Mouse (Mus musculus): ENCODE measurements around the gene March10.

Gene March10

DNA sequence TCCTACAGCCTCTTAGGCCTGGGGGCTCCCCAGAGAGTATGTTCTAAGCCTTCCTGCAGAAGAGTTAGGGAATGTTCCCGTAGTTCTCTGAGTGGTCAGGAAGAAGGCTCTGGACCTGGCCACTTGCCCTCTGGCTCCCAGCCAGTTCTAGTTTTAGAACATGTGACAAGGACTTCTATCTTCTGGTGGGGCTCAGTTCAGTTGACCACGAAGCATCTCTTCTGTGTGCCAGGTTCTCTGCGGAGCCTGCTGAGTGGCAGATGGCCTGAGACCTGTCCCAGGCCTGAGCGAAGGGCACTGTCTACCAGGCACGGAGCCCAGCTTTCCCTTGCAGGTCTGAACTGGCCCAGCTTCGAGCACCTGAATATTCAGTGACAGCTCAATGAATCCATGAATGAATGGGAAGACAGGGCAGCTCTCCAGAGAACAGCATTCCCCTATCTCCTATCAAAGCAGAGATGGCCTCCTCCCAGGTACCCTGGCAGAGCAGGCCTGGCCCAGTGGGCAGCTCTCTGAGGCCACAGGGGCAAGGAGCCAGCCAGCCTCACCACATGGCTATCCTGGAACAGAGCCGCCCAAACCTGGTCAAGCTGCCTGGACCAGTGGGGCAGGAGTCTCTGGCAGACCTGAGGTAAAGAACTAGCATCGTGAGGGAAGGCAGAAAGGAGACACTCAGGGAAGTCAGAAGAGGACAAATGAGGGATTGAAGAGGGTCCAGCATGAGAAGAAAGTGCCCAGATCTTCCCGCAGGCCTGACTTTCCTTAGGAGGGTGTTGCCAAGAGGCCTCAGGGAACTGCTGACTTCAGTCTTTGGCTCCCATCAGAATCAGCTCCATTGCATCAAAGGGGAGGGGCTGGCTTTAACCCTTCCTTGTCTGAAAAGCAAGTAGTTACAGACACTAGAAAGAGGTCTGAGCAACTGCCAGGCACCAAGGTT lies 103.3 kb downstream of the March10 start:
- DNase-seq (ENCODE audit: low read depth, low spot score), result no peak

DNA sequence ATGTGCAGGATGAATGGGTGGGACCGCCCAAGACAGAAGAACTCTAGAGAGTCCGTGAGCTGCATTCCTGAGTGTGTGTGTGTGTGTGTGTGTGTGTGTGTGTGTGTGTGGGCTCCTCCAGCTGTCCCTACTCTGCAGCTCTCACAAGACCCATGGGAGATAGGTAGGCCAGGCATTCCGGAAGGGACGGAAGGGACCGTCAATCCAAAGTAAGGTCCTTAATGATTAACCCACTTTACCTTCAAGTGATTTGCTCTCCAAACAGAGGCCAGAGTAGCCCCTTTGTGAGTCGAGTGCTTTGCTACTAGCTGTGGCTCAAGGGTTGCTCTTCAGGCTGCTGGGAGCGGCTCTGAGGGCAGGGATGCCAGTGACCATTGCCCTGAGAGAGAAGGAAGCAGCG lies 104.4 kb downstream of the March10 start:
- no peak for DNase-seq (ENCODE audit: low read depth, low spot score)

DNA sequence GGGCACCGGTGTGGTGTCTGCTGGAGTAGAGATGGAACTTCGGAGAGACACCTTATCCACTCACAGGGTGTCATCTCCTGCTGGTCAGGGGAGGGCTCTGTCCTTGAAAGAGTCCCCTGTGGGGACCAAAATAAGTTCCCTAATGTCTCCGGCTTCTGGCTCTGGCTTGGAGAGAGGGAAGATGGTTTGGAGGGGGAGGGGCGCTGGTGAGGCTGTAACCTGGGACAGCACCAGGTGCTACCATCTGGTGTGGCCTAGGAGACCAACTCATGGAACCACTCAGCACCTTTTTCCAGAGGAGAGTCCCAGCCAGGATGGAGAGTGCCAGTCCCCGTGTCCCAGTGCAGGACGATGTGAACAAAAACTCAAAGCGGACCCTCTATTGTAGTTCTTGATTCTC lies 105.9 kb downstream of the March10 start:
- DNase-seq (ENCODE audit: low read depth, low spot score), result no peak

DNA sequence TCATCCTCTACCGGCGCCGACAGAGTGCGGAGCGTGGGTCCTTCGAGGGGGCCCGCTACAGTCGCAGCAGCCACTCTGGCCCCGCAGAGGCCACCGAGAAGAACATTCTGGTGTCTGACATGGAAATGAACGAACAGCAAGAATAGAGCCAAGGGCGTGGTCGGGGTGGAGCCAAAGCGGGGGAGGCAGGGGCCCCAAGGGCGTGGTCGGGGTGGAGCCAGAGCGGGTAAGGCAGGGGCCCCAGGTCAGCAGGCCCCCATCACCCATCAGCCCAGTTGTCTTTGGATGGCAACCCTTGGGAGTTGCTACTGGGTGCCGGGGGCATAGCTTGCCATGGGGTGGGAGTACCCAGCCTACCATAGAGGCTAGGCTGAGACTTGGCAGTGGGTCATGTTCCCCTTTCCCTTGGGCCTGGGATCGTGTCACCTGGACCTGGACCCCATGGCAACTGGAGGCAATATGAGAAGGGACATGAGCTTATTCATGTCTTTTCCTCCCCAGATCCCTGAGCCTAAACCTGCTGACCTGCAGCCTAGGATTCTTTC lies 106.7 kb downstream of the March10 start:
- no peak for DNase-seq (ENCODE audit: low read depth, low spot score)

DNA sequence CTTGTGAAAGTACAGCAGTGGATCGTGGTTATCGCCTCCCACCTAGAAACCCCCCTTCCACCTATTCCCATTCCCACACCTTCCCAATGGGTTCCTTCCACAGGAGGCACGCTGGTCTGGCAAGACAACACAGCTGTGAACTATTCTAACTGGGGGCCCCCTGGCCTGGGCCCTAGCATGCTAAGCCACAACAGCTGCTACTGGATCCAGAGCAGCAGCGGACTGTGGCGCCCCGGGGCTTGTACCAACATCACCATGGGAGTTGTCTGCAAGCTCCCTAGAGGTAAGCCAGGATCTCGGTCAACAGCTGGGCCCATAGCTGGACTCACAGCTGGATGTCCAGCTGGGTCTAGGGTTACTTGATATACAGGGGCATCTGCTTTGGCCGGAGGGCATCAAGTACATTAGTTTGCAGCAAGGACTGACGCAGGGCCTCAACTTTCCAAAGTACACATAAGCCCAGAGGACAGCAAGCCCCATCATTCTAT lies 108.0 kb downstream of the March10 start:
- no peak for DNase-seq (ENCODE audit: low read depth, low spot score)

DNA sequence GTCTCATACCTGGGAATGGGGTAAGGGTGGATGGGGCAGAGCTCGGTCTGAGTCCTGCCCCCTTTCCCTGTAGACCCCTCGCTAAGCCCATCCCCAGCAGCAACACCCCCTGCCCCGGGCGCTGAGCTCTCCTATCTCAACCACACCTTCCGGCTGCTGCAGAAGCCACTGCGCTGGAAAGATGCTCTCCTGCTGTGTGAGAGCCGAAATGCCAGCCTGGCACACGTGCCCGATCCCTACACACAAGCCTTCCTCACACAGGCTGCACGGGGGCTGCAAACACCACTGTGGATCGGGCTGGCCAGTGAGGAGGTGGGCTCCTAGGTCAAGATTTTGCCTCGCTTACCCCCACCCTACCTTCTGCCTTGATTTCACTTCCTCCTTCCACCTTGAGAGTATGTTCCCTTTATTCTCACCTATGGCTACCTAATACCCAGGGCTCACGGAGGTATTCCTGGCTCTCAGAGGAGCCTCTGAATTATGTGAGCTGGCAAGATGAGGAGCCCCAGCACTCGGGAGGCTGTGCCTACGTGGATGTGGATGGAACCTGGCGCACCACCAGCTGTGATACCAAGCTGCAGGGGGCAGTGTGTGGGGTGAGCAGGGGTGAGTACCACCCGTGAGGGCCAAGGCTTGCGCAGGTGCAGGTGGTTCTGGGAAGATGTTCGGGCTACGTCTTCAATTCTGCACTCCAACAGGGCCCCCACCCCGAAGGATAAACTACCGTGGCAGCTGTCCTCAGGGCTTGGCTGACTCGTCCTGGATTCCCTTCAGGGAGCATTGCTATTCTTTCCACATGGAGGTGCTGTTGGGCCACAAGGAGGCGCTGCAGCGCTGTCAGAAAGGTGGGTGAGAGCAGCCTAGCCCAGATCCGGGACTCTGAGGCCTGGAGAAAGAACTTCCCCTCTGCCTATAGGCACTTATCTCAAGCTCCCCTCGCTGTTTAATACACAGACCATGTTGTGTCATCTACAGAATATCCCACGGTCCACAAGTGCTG lies 109.1 kb downstream of the March10 start:
- peak; percentile 77 for DNase-seq (ENCODE audit: low read depth, low spot score)

DNA sequence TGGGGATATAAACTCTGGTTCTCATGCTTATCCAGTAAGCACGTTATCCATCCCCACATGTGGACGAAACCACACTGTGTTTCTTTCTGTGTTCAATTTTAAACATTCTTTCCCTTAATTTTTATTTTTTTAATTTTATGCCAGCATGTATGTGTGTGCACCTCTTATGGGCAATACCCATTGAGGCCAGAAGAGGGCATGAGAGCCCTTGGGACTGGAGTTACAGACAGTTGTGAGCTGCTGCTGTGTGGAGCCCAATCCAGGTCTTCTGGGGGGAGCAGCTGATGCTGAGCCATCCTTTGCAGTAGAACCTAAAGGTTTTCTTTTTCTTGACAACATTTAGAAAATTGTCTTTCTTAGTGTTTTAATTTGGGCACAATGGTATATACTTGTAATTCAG lies 111.3 kb downstream of the March10 start:
- DNase-seq (ENCODE audit: low read depth, low spot score), result no peak

DNA sequence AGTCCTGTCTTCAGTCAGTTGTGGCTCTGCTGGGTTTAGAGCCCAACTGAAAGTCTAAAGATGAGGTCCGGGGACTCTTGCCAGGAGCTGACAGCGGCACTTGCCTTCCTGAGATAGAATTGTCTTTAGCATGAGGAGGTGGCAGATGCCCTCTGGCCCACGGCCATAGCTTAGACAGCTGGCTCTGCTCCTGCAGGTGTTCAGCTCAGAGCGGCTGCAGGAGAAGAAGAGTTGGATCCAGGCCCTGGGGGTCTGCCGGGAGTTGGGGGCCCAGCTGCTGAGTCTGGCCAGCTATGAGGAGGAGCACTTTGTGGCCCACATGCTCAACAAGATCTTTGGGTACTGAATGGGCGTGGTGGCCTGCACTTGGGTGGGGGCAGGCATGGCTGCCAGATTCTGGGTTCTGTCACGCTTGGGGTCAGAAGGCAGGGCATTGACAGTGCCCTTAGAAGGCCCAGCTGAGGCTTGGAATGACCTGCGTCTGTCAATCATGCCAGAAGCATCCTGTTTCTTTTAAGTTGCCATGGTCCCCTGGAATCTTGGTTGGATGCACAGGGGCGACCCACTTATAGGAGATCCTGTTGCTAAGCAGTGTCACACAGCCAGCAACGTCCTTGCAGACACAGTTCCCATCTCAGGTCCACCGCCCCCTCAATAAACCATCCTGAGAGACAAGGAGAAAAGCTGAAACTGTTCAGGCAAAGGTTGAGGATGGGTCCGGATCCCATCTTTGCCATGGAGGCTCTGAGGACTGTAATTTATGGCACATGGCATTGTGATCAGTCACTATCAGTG lies 117.7 kb downstream of the March10 start:
- DNase-seq (ENCODE audit: low read depth, low spot score), result no peak

DNA sequence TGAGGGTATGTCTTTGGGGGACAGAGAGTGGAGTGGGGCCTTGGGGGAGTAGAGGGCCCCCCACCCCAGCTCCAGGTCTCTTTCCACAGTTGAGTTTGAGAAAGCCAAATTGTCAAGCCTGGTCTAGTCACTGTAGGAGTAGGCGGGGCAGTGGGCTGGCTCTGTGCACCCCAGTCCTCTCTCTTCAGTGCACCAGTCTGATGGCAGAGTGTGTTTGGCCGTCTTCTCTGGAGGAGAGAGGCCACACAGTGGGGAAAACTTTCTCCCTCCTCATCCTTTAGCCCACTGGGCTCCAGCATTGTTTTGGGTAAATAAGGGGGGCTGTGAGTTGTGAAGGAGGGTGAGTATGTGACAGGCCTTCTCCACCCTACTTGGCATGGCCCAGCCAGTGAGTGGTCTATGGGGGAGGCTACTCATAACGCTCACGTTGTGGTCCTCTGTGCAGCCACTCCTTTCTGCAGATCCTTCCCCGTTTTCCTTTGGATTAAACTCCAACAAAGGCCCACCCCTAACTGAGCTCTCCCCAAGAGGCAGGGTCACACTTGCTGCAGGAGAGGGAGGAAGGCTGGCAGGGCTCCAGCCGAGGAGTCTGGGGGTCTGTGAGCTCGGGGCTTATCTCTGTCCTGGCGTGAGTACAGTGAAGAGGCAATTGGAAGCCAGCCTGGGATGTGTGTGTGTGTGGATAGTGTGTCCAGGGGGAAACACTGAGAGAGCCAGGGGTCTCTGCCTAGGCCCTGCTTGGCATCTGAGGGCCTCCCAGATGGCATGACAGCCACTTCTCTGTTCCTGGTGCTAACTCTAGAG lies 122.5 kb downstream of the March10 start:
- no peak for DNase-seq (ENCODE audit: low read depth, low spot score)

DNA sequence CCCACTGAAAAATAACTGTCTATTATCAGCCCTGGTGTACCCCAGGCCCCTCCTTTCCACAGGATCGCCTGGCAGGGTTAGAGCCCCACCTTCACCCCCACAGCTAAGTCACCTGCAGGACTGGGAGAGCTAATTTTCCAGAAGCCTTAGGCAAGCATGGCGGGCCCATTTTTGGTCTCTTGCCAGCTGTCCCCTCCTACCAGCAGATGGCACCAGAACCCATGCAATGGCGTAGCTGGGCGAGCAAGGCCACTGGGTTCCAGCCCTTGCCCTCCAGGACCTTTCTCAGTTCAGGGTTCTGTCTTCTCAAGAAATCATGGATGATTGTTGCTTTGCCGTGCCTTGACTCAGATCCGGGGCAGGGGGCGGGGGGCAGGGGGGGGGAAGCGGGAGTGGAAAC lies 124.1 kb downstream of the March10 start:
- DNase-seq (ENCODE audit: low read depth, low spot score), result no peak

DNA sequence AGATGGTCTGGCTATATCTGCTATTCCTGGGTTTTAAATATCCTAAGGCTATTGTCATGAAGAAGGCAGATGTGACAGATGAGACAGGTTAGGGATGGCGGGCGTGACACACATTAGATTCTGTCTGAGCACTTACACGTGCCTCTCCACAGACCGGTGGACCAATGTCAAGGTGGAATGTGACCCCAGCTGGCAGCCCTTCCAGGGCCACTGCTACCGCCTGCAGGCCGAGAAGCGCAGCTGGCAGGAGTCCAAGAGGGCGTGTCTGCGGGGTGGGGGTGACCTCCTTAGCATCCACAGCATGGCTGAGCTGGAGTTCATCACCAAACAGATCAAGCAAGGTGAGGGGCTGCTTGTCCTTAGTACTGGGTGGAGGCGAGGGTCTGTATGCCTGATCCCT lies 124.8 kb downstream of the March10 start:
- DNase-seq (ENCODE audit: low read depth, low spot score), result no peak

DNA sequence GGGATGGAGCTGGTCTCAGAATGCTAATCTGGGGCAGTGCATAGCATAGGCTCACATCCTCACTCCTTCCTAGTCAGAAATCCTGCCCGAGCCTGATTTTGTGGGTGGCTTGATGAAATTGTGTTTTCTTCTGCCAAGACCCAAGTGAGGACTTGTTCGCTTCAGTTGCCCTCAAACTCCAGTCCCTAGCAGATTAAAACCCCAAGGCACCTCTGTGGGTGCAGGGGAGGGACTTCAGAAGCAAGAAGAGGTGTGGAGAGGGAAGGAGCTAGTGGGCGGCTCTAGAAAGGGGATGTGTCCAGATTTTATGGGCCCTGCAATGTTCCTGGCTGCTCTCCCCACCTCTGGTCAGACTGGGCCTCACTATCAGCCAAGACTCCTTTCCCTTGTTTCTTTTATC lies 125.4 kb downstream of the March10 start:
- no peak for DNase-seq (ENCODE audit: low read depth, low spot score)

DNA sequence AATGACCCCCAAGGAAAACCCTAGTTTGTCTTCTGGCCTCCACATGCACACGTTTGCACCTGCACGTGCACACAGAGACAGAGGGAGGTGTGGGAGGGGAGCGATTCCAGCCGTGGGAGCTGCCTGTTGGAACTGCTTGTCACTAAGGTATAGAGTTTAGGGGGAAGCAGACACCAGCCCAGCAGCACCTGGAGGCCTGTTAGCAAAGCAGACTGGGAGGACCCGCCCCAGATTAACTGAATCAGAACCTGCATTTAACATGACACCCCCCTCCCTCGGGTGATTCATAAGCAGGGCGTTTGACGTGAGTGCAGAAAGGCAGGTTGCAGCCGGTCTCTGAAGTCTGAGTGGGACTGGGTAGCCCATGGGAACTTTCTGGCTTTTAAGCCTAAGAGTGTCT lies 126.6 kb downstream of the March10 start:
- DNase-seq (ENCODE audit: low read depth, low spot score), result no peak

DNA sequence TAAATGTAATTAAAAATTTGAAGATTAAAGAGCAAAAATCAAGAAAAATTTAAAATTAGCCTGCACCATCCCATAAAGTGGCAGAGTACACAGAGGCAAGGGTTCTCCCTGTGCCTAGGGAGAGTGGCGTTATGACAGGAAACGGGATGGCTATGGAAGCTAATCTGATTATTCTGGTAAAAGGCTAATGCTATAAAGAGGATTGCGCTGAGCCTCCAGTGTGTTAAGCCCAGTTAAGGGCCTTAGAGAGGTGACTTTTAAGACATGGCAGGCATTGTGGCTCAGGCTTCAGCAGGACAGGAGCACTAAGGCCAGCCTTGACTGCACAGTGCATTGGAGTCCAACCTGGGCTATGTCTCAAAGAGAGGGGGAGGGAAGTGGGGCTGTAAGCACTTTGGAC lies 129.4 kb downstream of the March10 start:
- DNase-seq (ENCODE audit: low read depth, low spot score), result no peak

DNA sequence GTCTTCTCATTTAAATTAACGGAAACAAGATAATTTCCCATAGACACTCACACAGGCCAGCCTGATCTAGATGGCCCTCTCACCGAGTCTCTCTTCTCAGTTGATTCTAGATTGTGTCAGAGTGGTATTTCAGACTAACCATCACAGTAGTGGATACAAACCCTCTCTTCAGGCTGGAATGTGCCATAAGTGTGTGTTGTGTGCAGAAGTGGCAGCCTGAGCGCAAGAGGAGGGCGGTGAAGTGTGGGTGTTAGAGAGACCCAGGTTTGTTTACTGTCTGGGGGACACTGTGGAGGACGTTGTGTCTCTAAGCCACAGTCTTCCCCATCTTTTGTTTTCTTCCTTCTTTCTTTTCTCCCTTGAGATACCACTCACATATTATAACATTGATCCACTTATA lies 133.0 kb downstream of the March10 start:
- DNase-seq (ENCODE audit: low read depth, low spot score), result no peak

DNA sequence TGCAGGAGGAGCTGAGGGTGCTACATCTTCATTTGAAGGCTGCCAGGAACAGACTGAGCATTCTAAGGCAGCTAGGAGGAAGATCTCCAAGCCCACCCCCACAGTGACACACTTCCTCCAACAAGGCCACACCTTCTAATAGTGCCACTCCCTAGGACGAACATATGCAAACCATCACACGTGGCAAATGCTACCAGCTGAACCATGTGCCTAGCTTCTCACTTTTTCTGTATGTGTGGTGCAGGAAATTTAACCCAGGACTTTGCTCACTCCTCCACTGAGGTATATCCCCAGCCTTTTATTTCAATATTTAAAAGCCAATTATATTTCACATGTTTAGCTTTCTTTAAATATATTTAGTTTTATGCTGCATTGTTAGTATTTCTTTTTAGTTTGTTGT lies 135.4 kb downstream of the March10 start:
- DNase-seq (ENCODE audit: low read depth, low spot score), result no peak

DNA sequence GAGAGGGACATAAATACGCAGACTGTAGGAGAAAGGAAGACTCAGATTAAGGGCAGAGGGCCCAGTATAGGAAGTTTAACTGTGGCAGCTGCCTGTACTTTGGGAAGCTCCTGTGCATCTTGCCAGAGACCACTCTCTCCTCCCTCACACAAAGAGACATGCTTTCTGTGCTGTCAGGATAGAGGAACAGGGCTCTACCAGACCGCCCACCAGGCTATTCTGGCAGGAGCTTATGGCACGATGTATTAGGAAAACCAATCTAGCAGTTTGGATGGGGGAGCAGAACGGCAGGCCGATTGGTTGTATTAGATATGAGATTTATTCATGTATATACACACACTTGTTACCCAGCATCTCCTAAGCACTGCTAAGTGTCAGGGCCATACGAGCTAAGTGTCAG lies 138.8 kb downstream of the March10 start:
- no peak for DNase-seq (ENCODE audit: low read depth, low spot score)

DNA sequence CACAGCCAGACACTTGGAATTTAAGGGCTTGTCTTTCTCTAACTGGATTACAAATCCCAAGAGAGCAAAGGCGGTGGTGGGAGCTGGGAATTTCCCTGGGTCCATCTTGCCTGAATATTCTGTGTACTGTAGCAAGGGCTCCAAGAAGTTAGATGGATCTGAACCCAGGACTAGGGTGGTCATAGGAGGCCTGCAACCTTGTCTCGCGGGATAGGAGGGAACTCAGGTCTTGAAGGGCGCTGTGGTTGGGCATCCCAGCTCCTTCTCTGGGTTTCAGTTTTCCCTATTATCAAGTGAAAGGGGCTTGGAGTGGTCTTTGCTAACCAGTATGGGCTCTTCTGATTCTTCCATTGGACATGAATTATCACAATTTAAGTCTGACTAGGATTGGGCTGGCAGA lies 140.4 kb downstream of the March10 start:
- no peak for DNase-seq (ENCODE audit: low read depth, low spot score)

DNA sequence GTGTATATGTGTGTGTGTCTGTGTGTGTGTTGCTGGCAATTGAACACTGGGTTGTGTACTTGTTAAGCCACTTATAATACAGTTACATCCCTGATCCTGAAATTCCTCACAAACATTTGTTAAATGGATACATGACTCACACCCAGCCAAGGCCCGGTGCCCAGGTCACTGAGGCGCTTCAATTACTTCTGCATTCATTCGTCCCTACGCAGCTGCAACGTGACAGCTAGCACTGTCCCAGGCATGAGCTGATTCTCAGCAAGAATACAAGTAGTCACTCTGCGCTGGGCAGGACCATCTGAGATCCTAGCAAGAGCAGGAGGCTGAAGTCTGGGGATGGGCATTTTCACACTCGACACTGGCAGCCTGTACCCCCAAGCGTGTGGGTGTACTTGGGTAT lies 141.2 kb downstream of the March10 start:
- DNase-seq (ENCODE audit: low read depth, low spot score), result no peak

DNA sequence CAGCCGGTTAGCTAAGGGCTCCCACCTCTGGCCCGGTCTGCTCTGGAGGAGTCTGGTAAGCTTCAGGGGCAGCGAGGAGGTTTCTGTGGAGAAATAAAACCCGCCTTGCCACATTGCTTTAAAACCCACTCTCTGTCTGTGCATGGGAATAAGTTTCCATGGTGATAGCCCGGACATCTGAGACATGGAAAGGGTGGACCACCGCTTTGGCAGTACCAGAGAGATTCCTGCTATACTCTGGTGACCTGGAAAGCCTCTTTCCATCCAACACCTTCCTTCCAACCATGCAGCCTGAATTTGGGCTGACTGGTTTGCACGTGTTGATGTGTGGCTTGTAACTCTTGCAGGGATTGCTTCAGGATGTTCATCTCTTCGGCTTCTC lies 142.9 kb downstream of the March10 start:
- no peak for DNase-seq (ENCODE audit: low read depth, low spot score)

All from embryo, embryonic 11.5 days (tissue).